Mouse (Mus musculus): Measurements from ENCODE around the gene Endov.

The Endov gene

GRCm38 (mm10) chr11:119519387-119519786 is 28.2 kb downstream of the Endov start:
- no peak for DNase-seq

GRCm38 (mm10) chr11:119520005-119520712 is 29.0 kb downstream of the Endov start:
- no peak for DNase-seq

GRCm38 (mm10) chr11:119520713-119521063 is 29.5 kb downstream of the Endov start:
- no peak for DNase-seq

GRCm38 (mm10) chr11:119521920-119522710 is 31.0 kb downstream of the Endov start:
- DNase-seq, result no peak

GRCm38 (mm10) chr11:119522779-119523178 is 31.6 kb downstream of the Endov start:
- DNase-seq, result no peak

- no peak for DNase-seq
These were observed 32.2 kb downstream of the Endov start for GRCm38 (mm10) chr11:119523392-119523791.

GRCm38 (mm10) chr11:119524545-119524949 is 33.4 kb downstream of the Endov start:
- peak; percentile 84 for DNase-seq

- no peak for DNase-seq
These were observed 35.2 kb downstream of the Endov start for GRCm38 (mm10) chr11:119526068-119526966.

GRCm38 (mm10) chr11:119528930-119529329 is 37.8 kb downstream of the Endov start:
- DNase-seq, result no peak

- no peak for DNase-seq
These were observed 41.3 kb downstream of the Endov start for GRCm38 (mm10) chr11:119532460-119532859.

GRCm38 (mm10) chr11:119533745-119534144 is 42.6 kb downstream of the Endov start:
- no peak for DNase-seq

- DNase-seq, result no peak
These were observed 48.8 kb downstream of the Endov start for GRCm38 (mm10) chr11:119539944-119540343.

- DNase-seq, result no peak
These were observed 49.4 kb downstream of the Endov start for GRCm38 (mm10) chr11:119540560-119540959.

GRCm38 (mm10) chr11:119541082-119541481 is 49.9 kb downstream of the Endov start:
- DNase-seq, result no peak

- DNase-seq, result no peak
These were observed 51.2 kb downstream of the Endov start for GRCm38 (mm10) chr11:119542371-119542770.

GRCm38 (mm10) chr11:119542886-119543285 is 51.7 kb downstream of the Endov start:
- no peak for DNase-seq

GRCm38 (mm10) chr11:119543816-119544517 is 52.8 kb downstream of the Endov start:
- DNase-seq, result no peak

GRCm38 (mm10) chr11:119544518-119545105 is 53.5 kb downstream of the Endov start:
- no peak for DNase-seq

- no peak for DNase-seq
These were observed 54.1 kb downstream of the Endov start for GRCm38 (mm10) chr11:119545281-119545680.

- no peak for DNase-seq
These were observed 54.8 kb downstream of the Endov start for GRCm38 (mm10) chr11:119545741-119546495.

GRCm38 (mm10) chr11:119546496-119547182 is 55.5 kb downstream of the Endov start:
- no peak for DNase-seq
